Mouse (Mus musculus) cerebellum, adult (tissue): ENCODE data around the gene Rhob.

Source experiments
- ATAC-seq: cut with Nextera tagmentation; 2 replicates; pipeline ENCODE4 v1.9.2; 2017; ENCODE audit warnings: mild to moderate bottlenecking, moderate library complexity, mixed read lengths; ENCODE audit not compliant: insufficient number of reproducible peaks, low FRiP score, low TSS enrichment

Rhob gene

GRCm38 (mm10) chr12:8451571-8452485 lies 48.0 kb downstream of the Rhob start:
- ATAC-seq: 0 out of 2 replicates have a peak, but pooled peaks have one; percentile 23

DNA sequence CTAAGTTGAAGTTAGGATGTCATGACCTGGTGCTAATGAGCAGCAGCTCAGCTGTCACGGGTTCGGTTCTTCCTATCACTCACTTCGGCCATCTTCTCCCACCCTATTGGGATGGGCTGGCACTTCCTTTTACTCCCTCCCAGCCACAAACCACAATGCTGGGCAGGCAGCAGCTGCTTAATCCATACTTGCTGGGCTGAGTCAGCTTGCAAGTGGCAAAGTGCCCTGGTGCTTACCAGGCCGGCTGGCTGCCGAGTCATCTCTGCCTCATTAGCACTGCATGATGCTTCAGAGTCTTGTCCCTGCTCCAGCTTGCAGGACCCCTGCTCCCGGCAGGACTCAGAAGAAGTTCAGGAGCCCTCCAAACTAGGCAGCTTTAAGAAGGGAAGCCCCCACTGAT lies 49.2 kb downstream of the Rhob start:
- ATAC-seq: no peak

DNA sequence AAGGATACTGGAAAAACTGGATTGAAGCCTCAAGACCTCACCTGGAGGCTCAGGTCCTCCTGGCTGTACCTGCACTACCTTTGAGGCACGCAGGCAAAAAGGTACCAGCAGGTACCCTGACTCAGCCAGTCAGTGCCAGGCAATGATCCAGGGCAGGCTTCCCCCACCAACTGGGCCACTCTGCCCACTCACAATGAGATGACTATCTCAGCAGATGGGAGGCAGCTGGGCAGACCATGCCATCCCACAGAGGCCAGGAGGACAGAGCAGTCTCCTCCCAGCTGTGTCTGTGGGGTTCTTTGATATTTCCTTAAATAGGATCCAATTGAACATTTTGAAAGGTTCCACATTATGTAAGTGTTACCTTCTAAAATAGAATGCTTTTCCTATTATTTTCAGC lies 49.8 kb downstream of the Rhob start:
- ATAC-seq: no peak
